Mouse (Mus musculus) right cerebral cortex, adult 2 months (tissue): ENCODE measurements around the gene Cep95.
A peak's percentile ranks its signal among the peaks of the same experiment; 100 is the strongest.
"Not testable (repeated sequence)": the region's sequence is repeated elsewhere in the genome, so short reads cannot be mapped to it uniquely, and the experiment has no call there.

Source experiments
- DNase-seq, 2 experiments: peaks; one replicate each; pipeline ENCODE4 v3.0.0; 2021 to 2022; ENCODE audit warnings: low spot score in 2 of 2

The Cep95 gene

DNA sequence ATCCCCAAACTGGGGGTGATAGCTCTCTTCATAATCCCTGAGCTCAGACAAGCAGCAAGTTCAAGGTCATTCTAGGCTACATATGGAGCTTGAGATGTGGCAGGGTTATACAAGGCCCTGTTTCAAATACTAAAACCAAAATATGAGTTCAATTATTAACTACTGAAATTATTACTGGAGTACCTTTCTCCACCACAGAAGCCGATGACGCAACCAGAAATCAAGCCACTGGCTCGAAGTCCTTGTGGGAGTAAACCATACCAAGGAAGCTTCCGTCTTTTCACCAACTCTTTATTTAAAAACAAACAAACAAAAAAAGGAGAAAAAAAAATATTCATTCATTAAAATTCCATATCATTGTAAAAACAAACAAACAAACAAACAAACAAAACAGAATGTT lies 12.1 kb upstream of the Cep95 start:
- DNase-seq, result no peak

DNA sequence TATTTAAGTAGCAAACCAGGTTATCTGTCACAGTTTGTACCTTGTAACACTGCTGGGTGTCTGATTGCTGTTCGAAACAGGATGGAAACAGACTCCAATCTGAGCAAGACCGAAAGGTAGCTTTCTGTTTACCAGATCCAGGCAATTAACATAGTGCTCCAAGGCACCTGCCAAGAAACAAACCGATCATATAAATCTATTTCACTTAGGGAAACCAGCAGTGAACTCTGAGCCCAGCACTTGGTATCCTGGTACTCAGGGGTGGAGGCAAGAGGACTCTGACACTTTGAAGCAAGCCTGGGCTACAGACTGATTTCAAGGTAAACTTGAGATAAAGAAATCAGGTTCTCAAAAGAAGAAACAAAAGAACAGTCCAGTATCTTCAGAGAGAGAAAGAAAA lies 11.7 kb upstream of the Cep95 start:
- DNase-seq, result no peak

DNA sequence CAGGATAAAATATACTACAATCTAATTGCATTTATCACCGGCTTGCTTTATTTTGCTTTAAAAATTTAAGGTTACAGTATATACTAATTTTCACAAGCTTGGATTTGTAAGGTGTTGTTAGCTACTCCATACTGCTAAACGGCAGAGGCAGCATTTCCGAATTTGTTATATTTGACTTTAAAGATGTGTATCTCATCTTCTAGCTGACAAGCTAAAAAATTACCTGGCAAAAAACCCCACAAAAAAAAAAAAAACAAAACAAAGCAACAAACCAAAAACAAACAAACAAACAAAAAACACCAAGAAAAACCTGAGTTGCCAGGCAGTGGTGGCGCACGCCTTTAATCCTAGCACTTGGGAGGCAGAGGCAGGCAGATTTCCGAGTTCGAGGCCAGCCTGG lies 10.9 kb upstream of the Cep95 start:
- no peak for DNase-seq

DNA sequence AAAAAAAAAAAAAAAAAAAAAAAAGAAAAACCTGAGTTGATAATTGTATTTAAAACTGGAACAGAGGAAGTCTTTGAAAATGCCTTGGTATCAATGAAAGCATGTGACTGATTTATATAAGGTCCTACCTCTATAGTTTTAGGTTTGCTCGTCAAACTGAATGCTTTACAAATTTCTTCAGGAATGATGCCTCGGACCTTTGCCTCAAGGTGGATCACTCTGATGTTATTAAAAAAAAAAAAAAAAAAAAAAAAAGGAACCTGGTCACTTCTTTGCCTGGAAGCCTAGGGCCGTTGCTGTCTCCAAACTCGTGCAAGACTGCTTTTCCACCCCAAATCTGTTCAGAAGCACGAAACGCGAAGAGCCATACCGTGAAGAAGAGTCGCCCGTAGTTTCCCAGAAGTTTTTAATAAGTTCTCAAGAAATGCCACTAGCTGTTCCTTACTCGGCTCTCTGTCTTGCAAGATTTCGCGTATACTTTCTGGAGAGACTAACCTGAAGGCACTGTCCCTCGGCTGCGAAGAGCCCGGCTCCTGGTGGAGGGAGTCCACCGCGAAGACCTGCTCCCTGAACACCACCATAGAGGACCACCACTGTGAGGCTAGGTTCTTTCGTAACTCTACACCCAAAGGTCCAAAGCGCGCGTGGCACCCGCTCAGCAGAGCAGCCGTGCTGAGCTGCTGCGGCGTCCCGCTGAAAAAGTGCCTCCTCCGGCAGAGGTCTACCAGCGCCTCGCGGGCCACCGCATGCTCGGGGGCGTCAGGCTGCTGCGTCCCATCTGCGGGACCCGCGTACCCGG lies 10.3 kb upstream of the Cep95 start:
- DNase-seq, result no peak

DNA sequence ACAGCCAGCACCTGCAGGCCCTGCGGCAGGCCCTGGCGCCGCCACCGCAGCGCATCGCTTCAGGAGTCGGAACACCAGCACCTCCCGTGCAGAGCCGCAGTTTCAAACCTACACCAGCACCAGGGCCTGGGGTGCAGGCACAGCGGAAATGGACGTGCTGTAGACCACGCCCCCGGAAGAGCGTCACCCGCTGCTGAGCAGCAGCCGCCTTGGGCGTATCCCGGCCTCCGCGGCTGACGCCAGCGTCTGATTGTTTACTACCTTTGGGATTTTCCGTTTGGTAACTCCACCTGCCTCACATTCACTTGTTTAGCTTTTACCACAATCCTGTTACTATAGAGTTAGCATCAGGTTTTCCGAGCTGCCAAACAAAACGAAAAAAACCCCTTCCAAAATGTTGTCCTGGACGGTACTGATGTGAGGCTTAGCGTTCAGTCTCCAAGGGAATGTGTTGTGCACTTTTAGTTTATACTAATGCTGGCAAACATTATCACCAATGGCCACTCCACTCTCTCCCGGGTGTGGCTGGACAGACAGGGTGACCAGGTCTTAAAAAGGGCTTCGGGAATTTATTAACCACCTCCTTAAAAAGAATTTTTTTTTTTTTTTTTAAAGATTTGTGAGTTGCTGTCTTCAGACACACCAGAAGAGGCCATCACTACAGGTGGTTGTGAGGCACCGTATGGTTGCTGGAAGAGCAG lies 9.5 kb upstream of the Cep95 start, which contains the start of gene Polg2:
TSS of gene Polg2 (minus strand) at position 150 of the 701 bp plus-strand sequence.
- DNase-seq, result peak; percentile 90 to 95

DNA sequence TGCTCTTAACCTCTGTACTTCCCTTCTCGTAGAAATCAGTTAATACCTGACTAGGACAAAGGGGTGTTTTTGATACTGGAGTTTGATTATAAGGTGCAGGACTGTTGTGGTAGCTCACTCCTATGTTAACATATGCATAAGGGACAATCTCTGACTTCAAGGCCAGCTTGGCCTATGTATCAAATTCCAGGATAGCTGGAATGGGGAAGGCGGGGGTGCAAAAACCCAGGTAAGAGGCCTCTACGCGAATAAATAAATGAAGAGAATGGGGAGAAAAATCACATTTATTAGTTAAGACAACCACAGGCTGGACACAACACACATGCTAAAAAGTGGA lies 9.0 kb upstream of the Cep95 start:
- DNase-seq, result no peak

DNA sequence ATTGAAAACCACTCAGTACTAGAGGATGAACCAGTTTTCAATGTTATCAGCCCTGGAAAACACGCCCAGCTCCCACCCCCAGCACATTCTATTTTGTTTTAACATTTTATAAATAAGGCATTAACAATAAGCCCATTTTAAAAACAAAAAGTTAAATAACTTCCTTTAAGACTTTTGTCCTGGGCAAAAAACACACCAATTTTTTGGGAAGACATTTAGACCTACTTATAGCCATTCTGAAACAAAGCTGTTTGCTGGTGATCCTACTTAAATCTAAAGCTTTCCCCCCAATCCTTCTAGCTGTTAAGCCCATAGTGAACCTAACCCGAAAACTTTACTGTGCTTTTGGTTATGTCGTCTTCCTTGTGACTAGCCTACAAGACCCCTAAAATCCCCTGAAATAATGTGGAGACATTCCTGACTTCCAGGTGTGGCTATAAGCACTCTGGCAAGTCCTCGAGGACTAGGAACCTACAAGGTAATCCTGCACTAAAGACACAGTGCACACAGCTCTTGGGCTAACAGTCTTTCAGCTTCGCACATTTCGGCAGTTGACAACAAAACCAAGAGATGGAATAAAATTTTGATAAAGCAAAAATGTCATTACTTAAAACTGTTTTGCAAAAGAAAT lies 8.3 kb upstream of the Cep95 start:
- no peak for DNase-seq

DNA sequence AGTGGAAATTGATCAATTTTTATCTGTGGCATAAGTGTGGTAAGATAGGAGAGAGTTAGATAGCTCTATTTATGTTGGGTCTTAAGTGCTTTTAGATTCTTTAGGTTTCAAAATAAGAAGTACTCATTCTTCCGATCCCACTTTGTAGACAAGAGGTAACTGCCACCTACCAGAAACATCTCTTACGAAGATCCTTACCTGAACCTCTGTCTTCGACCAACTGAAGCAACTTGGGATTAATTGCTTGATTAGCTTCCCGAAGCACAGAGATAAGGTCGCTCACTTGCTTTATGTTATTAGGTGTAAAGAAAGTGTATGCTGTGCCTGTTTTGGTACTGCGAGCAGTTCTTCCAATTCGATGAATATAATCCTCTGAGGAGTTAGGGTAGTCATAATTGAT lies 6.8 kb upstream of the Cep95 start:
- DNase-seq, result not testable (repeated sequence)

DNA sequence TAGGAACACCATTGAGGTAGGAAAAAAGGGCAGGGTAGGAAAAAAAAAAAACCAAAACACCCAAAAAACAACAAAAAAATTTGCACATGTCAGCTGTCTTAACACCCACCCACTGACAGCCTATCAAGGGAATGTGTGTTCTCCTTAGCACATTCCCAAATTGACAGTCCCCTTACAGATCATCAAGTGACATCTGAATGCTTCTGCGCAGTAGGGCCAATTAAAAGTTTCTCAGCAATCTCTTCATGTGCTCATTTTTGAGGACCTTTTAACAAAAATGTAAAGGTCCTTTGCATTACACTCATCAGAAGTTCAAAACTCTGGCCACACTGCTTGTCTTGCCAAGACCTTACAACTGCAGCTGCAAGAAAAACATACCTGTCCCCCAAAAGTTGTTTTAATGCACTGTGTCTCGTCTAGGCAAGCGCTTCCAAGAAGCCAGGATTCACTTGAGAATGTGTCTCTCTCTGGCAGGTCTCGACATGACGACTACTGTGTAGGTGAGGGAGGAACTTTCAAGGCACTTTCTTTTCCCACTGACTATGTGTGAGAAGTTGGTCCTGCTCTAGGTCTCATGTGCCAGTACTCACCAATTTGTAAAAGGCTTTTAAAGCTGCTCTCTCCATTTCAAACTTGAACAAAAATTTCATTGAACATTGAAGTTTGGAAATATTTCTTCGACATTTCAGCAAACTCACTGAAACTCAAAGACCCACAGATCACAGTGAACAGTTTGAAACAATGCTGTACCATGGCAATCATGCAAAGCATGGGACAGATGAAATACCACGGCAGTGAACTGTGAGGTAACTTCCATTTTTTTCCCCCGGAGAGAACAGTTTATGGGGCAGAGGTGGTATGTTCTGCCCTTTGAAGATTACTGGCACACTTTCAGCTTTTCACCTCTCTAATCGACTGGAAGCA lies 5.9 kb upstream of the Cep95 start:
- DNase-seq, result no peak

DNA sequence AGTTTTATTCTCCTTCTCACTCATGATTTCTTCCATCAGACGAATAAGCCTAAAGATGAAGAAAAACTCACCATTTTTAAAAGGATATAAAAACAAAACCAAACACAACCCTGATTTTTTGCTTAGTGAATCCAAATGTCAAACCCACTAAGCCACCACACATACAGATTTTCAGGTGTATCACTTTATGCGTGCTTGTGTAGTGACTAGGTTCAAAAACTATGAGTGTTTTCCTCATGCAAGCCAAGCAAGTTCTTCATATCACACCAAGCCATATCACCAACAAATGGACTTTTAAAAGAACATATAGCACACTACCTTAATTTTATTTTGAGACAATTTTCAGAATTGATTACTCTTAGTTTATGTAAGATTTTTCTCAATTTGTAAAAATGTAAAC lies 4.6 kb upstream of the Cep95 start:
- DNase-seq, result no peak

DNA sequence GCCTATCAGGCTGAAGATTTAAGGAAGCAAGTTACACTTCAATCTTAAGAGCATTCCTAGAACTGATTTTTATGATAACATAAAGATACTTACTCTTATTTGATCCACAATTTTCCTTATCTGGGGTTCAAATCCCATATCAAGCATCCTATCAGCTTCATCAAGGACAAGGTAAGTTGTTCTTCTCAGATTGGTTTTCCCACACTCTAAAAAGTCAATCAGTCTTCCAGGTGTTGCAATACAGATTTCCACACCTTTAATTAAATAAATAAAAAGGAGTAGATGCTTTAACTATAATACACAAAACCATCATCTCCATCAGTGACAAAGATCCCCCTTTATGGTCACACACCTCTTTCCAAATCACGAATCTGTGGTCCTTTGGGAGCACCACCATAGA lies 4.0 kb upstream of the Cep95 start:
- DNase-seq, result no peak

DNA sequence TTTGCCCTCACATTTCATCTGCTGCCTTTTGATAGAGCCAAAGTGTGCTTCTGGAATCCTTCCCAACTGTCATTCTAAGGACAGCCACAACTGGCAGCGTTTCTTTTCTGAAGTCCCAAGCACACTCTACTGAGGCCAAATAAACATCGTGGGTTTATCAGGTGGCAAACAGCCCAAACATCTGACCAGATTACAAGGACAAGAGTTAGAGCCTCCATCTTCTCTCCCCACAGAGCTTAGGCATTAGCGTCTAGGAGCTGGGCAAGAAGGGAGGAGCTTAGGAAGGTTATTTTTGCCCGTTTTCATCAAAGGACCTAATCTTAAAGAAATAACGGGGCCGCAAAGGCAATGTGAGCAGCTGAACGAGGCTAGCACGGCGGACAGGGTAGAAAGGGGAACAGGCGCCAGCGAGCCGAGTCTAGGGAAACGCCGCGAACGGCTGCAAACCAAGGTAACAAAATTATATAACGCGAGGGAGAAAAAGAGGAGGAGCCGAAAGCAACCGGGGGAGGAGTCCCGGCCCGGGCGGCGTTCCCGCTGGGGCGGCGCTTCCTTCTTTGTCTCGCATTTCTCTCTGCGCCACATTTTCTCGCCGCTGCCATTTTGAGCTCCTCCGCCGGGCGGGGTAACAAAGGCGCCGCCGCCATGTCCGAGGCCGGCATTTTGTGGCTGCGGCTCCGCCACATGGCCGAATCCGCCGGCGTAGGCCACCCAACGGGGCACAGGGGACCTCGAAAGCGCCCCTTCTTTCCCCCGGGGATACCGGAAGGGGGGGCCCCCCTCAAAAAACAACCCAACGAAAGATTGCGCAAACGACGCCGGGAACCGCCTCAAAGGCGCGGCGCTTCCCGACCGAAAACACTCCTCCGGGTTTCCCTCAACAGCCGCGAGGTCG lies 1.7 kb upstream of the Cep95 start:
- peak; percentile 86 for DNase-seq

DNA sequence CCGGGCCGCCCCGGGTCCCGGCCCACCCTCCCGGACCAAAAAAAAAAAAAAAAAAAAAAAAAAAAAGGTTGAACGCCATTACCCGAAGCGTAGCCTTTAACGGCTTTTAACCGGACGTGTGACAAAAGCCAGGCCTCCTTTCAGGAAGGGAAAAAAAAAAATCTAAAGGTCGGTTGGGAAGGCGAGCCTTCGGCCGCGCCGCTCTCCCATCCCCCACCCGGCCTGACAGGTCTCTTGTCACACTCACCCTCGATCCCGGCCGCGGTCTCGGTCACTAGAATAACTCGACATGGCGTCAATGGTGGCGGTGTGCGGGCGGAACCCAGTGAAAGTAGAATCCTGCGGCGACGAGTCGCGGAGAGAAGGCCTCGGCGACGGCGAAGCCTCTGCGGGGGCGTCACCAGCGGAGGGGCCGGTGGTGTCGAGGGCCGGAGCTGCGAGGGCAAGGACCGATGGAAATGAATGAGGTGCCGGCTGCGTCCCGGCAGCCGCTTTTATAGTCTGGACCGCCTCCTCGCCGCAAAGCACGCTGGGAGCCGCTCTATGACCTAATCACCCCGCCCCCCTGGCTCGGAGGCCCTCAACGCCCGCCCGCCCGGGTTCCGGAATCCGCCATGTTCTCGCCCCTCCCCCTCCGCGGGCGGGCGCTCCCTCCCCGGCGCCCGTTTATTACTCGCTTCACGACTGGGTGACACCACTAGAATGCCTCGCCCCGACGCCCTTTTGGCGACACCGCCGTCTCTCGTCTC lies 852 bp upstream of the Cep95 start:
- peak; percentile 97 to 98 for DNase-seq

DNA sequence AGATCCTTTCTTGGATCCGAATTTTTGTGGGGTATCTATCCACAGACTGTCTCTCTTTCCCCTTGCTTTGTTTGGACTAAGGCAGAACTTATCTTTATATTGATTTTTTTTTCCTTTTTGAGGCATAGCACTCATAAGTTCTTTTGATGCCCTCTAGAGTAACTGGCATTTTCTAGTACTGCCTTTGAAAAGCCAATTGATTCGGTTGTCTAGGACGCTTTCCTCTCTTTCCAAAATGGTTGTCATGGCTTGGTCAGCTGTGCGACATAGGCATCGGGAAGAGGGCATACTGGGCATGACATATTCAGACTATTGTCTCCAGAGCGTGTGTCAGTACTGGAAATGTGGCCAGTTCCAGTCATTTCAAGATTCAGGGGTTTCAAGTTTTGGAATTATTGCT lies 597 bp downstream of the Cep95 start:
- no peak for DNase-seq

DNA sequence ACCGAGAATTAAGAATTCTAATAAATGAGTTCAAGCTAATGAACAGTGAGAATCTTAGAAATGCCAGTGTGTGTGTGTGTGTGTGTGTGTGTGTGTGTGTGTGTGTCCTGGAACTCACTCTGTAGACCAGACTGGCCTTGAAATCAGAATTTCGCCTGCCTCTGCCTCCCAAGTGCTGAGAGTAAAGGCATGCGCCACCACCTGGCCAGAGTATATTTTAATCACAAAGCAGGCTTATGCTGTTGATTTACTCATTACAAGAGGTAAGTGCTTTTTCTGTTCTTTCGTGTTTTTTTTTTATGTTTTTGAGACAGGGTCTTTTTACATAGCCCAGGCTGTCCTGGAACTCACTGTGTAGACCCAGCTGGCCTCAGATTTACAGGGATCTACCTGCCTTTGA lies 4.8 kb downstream of the Cep95 start:
- no peak for DNase-seq

DNA sequence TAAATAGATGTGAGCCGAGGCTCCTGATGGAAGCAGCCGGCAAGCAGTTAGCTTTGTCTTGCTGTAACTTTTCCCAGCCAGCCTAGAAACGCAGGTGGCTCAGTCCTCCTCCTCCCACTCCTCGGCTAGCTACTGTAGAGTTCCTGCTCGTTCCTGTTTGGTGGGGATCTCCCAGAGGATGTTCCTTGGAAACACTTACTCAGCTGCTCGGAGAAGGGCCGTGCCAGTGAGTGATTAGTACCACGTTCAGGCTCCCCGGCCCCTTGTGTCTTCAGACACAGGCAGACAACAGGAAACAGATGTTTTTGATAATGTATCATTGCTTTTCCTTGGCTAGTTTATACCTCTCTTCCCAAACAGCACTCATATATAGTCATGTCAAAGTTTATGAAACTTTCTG lies 6.6 kb downstream of the Cep95 start:
- no peak for DNase-seq

DNA sequence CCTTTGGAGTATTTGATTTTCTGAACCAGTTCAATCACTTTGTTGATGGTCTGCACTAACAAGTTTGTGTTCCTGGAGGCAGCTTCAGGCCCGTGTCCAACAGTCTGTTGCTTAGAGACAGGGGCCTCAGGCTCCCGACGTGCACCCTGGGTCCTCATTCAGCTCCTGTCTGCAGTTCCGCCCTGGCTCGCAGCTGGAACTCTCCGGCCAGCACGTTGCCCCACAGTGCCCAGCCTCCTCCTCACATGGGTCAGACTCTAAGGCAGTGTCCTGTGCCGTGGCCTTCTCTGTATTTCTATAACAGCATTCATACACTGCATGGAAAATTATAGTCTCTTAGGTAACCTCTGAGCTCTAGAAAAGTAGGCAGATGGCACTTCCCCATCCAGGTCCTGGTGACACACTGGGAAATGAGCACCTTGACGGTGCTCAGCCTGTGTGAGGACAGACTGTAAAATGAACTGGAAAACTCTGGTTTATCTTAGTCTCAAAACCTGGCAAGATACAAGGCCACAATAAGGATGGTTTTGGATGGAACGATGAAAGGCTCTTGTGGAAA lies 13.1 kb downstream of the Cep95 start:
- DNase-seq, result no peak

DNA sequence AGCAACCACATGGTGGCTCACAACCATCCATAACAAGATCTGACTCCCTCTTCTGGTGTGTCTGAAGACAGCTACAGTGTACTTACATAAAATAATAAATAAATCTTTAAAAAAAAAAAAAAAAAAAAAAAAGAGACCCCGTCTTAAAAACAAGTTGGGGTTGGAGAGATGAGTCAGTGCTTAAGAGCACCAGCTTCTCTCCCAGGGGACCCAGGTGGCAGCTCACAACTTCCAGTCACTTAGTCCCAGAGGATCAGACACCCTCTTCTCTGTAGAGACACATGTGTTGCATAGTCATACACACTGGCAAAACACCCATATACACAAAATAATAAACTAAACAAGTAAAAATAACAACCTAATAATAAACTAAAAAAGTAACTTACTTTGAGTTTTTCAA lies 18.4 kb downstream of the Cep95 start:
- not testable (repeated sequence) for DNase-seq

DNA sequence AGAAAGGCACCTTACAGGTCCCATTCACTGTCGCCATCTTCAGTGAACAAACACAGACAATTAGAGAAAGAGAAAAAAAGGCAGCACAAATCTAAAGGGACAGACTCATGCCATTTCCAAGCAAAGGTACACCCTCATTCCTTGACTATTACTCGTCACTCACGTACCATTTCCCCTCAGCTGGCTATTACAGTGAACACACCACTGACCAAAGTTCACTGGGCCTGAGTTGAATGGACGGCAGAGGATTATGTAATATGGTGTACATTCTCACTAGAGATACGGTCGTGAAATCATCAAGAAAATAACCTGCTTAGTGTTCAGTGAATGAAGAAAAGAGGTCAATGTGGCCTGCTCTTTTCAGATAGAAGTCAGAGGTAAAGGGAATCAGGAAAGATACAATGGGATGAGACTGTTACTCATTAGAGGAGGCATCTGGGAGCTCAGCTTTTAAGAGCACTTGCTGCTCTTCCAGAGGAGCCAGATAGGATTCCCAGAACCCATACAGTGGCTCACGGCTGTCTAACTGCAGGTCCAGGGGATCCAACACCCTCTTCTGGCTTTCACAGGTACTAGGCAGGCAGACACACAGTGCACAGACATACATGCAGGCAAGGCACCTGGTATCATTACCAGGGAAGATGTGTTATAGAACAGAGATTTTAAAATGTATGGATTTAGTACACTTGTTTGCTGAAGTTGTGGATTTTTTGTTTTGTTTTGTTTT lies 23.5 kb downstream of the Cep95 start:
- DNase-seq, result no peak
